Mouse (Mus musculus) left cerebral cortex, postnatal 14 days (tissue): Measurements from ENCODE around the gene Lefty1. TPM values are rescaled to one million over a fixed set of nuclear protein-coding genes. Genes with fewer than 3 reads are reported as not detected.
A peak's percentile ranks its signal among the peaks of the same experiment; 100 is the strongest.
"Not testable (repeated sequence)": the region's sequence is repeated elsewhere in the genome, so short reads cannot be mapped to it uniquely, and the experiment has no call there.

Source experiments
- DNase-seq, 2 experiments: peaks; one replicate each; pipeline ENCODE4 v3.0.0; 2021 to 2022; ENCODE audit warnings: low spot score in 2 of 2, mixed read lengths in 1 of 2
- intact Hi-C: fragments of 180-260 bp; cut with DNase I; formaldehyde crosslinking; loops from one replicate; pipeline ENCODE4 v1.15.1; 2025
- total RNA-seq, 2 experiments: library from RNA; stranded (reverse); gene quantifications; 2 replicates each; pipeline ENCODE4 v1.2.3; 2021

Lefty1 gene
- total RNA-seq, 2 experiments from 2014 or later: 0.37 to 1.9 TPM

DNA sequence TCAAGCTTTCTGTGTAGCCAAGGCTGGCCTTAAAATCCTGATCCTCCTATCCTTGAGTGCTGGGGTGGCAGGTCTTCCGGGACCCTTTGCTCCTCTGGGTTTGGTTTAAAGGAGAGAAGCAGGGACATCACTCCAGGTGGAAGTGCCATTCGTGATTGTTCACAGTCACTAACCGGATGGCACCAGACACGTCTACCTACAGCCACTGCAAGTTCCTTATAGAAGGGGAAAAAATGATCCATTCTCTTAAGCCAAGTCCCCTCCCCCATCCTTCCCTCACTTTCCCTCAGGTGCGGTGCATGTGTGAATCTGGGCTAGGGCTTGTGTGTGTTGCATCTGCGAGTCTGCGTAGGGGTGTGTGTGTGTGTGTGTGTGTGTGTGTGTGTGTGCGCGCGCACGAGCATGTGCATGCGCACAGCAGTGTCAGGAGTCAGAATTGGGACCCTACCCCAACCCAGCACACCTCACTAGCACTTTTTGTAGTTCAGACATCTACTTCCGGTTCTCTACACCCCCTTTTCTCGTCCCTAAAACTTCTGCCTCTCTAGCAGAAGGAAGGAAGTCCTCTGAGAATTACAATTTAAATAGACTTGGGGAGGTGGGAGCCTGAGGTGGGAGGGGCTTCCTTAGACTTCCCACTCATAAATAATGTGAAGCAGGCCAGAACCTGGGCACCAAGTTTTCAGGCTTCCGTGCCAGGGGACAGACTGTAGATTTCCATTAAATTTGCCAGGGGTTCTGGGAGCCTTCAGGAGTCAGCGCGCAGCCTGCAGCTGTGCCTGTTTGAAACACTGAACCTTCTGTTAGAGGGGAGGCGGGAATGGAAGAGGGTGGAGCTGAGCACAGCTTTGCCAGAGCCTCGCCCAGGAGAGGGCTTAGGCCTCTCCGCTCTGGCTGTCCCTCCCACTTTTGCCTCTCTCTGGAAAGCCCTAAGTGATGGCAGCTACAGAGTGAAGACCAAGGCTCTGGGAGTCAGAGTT lies 10.5 kb downstream of the Lefty1 start:
- DNase-seq: peak; percentile 14 to 42
- intact Hi-C loops: no loop called here

DNA sequence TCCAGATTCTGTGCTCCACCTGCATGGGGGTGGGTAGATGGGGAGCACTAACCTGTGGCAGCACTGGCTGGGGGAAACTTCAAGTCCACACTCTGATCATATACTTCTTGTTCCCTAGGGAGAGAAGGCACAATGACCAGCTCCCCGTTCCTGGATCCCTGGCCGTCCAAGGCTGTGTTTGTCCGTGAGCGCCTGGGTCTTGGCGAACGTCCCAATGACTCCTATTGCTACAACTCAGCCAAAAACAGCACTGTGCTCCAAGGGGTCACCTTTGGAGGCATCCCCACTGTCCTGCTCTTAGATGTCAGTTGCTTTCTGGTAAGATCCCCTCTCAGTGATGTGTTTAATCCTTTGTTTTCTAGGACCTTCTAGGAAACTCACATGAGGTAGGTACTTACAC lies 11.6 kb downstream of the Lefty1 start:
- no peak for DNase-seq
- intact Hi-C loops: no loop called here

DNA sequence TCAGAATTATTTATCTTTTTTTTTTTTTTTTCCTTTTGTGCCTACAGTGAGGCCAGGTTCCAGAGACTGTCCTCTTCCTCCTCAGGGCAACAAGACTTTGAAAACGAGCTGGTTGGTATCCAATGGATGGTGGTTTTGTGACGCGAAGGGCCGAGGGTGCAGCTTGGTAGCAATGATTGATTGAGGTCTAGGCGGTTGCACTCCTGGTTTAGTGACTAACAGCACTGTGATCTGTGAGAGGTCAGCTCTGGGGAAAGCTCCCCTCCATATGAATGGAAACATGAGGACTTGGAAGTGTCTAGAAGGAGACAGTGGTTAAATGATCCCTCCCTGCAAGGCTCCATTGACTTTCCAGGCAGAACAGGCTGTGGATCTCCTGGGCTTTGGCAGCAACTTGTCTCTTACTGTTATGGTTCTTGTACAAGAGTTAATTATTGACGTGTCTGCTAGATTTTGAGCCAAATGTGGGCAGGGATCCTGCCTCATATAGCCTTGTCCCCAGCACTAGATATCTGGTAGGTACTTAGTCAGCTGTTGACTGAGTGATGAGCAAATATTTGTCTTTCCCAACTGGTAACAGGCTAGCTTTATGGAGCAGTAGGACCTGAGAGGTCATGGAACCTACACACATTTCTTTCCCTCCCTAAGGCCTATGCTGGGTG lies 17.4 kb downstream of the Lefty1 start:
- no peak for DNase-seq
- intact Hi-C loops: no loop called here

DNA sequence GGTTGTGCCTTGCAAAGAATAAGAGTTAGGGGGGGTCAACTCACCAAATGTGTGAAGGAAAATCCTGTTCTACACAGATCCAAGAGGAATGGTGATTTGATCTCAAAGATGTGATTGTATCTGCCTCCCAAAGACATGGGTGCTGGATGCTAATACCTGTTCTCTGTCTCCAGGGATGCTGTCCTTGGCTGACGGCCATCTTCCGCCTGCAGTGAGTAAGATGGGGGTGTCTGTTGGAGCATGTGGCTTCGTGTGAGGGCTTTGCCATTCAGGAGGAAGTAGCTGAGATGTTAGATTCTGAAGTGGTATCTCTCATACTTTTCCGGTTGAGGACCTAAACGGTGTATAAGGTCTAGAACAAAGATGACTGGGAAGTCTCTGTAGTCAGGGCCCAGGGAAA lies 18.0 kb downstream of the Lefty1 start:
- no peak for DNase-seq
- intact Hi-C loops: no loop called here

DNA sequence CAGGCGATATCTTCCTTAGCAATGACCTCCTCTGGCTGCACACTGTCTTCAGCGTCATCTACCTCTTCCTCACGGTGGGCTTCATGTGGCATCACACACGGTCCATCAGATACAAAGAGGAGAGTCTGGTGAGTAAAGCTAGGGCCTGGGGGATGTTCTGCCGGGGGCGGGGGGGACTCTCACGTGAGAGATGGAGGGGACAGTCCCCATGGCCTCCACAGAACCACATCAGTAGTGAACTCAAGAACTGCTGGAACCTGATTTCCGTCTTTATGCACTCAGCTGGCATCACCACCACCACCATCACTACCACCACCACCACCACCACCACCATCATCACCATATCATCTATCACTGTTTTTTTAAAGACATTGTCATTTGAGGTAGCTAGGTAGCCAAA lies 21.6 kb downstream of the Lefty1 start:
- intact Hi-C loops: no loop called here
- no peak for DNase-seq

DNA sequence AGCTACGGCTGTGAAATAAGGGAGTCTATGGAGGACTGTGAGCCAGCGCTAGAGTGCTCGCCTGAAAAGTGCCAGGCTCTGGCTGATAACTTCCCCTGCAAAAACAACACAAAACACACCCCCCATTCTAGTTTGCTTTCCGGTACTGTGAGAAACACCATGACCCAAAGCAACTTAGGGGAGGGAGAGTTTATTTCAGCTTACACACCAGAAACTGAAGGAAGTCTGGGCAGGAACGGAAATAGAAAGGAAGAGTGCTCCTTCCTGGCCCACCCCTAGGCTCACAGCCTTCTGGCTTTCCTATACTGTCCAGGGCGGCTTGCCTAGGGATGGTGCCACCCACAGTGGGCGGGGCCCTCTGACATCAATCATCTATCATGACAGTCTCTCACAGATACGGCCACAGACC lies 22.2 kb downstream of the Lefty1 start:
- intact Hi-C loops: no loop called here
- no peak for DNase-seq

DNA sequence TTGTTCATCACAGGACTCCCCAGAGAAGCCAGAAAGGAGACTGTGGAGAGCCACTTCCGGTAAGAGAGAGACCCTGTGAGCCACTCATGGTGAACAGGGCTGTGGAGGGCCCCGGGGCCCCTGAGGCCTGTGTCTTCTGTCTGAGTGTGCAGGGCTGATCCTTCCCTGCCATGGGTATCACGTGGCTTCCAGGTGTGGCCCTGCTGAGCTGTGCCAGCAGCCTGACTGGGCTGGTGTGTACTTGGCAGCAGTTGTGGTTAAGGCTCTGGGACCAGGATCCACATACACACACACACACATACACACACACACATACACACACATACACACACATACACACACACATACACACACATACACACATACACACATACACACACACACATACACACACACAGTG lies 23.2 kb downstream of the Lefty1 start:
- DNase-seq: no peak
- intact Hi-C loops: no loop called here

DNA sequence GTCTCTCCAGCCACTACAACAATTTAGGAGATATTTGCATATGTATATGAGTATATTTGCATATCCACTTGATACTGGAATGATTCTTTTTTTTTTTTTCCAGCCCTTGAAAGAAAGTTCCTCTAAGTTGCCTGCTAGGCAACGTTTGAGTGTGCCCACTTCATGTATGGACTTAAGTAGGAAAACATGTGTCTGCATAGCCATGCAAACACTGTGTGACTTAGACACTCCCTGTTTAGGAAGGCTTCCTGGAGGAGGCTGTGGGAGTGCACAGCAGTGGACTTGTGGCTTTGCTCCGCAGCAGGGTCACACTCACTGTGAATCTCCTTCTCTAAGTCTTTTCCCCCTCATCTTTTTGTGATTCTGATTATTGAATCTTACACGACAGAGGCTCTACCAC lies 24.0 kb downstream of the Lefty1 start:
- intact Hi-C loops: no loop called here
- no peak for DNase-seq

DNA sequence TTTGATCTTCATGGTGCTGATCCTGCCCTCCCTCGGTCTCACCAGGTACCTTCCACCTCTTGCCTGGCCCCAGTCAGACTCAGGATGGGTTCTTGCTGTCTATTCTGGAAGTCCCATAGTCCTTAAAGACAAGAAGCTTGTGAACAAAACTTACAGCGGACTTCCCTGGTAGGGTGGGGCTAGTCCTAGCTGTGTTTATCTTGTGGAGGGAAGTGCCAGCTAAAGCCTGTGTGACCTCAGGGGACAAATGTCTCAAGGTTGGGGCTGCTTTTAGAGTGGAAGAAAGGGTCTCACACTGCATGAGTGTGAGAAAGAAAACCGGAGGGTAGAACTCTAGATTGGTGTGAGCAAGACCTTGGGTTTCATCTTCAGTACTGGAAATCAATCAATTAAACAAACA lies 31.0 kb downstream of the Lefty1 start:
- intact Hi-C loops: no loop called here
- DNase-seq: no peak

DNA sequence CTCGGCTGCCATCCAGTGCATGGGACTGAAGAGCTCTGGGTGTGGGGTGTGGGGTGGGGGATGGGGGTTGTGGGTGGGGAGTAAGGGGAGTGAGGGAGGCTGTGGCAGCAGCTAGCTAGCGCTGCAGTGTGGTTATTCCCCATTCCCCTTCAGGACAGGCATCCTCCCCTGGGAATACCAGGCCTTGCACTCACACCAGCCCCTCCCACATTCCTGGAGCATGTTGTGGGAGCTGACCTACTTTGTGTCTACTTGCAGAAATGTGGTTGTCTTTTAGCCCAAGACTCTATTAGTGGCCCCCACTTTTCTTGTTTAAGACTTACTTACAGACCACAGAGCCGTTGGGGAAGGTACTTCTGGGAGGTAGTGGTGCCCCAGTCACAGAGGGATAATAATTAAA lies 31.7 kb downstream of the Lefty1 start:
- intact Hi-C loops: no loop called here
- no peak for DNase-seq

DNA sequence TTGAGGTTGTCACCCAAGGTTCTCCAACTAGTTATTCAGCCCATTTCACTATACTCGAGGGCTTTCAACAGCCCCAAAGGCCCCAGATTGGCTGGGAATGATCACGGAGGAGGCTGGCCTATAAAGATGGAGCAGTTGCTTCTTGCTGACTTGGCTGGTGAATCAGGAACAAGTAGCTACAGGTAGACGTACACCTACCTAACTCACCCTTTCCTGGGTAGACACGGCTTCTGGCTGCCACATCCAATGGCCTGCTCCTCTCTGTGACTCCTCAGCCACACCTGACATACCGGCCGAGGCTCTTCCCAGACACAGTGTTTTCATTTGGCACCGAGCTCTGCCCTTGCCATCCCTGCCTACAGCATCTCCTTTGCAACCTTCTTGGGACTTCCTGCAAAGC lies 32.4 kb downstream of the Lefty1 start:
- intact Hi-C loops: no loop called here
- no peak for DNase-seq

DNA sequence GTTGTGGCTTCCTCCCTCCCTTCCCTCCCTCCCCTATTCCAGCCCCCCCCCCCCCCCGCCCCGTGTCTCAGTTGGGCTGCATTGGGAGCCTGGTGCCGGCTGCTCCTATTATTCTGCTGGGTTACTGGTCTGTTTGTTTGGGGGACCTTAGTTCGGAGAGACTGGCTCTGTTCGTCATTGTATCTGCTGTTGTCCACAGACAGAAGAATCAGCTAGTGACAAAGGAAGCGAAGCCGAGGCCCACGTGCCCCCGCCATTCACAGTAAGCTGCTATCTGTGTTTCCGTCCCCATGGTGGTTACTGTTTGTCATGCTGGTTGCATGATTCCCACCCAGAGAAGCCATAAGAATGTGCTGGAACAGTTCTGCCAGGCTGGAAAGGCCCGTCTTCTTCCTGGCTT lies 38.1 kb downstream of the Lefty1 start:
- no peak for DNase-seq
- intact Hi-C loops: no loop called here

DNA sequence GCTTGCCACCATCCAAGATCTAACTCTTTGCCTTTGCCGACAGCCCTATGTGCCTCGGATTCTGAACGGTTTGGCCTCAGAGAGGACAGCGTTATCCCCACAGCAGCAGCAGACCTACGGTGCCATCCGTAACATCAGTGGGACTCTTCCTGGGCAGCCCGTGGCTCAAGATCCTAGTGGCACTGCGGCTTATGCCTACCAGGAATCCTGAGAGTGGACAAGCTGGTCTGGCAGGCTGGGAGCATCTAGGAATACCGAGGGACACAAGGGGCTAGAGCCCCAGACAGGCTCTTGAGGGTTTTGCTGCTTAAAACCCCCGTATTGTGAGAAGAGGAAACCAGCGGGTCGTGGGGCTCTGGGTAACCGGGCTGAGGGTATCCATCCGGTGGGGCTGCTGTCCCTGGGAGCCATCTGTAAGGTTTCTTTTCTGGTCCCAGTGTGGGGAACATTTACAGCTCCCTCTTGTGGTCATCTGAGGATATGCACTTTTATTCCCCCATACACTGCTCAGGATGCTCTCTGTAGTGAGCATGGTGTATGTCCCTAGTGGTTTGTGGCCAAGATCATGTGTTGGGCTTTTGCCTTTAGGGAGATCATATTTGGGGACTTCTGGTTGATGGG lies 39.4 kb downstream of the Lefty1 start:
- intact Hi-C loops: loop anchor here (1.0 kb wide), 1 partner anchor 74 kb away; no protein-coding TSS in a partner anchor
- DNase-seq: peak; percentile 51 to 61

DNA sequence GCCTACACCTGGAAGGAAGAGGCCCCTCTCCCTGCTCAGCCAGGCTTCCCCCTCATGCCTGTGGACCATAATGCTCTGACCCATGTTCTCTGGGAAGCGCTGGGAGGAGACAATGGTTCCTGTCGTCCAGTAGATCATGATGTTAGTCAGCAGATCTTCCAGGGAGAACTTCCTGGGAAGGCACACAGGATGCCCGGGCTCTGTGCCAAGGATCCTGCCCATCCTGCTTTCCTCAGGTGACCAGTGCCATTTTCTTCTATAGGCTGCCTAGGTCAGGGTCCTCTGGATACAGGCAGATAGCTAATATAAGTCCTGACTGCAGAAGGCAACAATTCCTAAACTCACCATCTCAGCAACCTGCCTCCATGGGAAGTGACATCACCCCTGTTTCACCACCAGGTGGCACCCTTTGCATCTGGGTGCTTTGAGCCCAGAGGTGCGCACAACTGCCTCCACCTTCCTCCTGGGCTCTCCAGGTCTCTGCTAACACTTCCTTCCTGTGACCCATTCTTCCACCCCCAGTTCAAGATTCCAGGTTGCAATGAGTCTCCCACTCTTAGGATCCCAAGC lies 41.4 kb downstream of the Lefty1 start:
- intact Hi-C loops: no loop called here

DNA sequence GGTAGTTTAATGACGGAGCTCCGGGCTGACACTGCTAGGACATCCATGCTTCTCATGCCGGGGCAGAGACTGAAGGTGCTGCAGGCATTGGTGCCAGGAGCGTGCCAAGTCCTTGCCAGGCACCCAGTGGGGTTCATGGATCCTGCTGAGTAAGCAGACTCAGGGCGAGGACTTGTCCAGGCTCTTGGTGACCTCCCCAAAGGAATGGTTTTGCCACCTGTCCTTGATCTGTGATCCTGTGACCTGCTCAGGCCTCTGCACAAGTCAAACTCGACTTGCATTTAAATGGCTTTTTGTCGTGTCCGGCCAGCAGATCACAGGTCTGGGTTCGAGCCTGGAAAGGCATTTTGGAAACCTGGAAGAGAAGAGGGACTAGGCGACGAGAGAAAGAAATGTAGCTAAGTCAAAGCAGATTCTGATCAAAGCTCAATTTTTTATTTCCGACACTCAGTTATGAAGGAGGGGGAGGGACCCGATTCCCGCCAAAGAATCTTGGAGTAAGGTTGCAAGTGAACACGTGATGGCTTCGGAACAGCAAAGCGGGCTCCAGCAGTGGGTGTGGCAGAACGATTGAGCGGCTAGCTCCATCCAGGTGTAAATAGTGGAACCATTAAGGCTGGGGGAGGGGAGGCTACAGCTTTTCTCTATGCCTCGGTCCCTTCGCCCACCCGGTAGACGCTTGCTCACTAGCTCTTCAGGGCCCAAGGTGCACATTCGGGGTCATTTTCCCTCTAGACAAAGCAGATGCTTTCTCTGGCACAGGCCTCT lies 44.8 kb downstream of the Lefty1 start:
- DNase-seq: no peak
- intact Hi-C loops: no loop called here

More for the DNA sequence above, 41.4 kb downstream of the Lefty1 start:
- DNase-seq: no peak

DNA sequence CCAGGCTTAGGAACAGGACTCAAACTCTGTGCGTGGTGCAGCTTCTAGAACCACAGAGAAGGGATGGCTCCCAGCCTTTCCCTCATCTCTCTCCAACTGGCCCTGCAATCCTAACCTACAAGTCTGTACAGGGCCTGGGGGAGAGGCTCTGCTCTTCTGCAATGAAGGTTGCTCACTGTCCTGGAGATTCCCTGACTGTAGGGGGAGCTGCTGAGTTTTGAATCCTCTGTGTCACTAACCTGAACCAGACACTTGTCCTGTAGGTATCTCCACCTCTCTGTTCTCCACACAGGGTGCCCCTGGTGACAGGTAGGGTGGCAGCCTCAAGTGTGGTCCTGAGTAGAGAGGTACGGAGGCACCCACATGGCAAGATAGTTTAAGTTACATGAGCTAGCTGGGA lies 45.6 kb downstream of the Lefty1 start:
- intact Hi-C loops: no loop called here
- DNase-seq: no peak

DNA sequence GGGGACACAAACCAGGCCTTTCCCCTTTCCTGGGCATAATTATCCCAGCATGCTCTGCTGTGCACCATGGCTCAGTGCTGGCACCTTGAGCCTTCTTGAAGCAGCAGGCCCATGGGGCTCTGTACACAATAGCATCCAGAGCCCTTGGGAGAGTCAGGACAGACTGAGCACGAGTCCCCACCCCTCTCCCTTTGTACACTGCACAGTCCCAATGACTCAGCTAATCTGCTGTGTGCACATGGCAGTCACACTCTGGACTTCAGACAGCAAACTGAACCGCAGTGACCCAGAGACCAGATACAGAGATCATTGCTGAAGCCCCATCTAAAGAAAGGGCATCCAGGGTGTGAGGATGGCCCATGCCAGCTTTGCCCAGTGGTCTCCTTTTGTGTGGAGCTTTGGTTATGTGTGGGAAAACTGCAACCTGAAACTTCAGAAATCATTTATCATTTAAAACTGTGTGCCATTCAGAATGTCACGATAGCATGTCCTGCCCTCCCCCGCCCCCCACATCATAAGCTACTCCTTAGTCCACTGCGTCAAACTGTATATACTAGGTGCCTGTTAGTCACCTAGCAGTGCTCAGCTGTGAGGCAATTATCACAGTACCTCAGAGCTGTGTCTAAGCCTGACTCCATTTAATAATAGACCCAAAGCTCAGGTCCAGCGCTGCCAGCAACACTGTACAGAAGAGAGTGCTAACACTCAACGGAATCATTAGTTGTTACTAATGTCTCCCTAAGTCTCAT lies 46.6 kb downstream of the Lefty1 start:
- DNase-seq, intact Hi-C loops: not testable (repeated sequence)

DNA sequence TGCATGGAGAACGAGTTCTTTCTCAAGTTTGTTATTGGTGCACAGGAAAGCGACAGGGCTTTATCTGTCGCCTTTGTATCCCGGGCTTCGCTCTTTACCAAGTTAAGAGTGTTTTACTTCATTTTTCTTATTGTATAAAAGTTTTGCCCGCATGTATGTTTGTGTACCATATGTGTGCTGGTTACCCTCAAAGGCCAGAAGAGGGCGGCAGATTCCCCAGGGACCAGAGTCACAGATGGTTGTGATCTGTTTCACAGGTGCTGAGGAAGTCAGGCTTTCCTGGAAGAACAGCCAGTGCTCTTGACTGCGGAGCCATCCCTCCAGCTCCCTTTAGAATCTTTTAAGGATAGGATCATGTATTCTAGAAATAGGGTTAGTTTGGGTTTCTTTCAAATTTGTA lies 51.9 kb downstream of the Lefty1 start:
- intact Hi-C loops: loop anchor here (5.0 kb wide), 1 partner anchor 116 kb away; no protein-coding TSS in a partner anchor
- no peak for DNase-seq
